Mouse (Mus musculus) testis, adult 2 months (tissue): ENCODE data around the gene Lgals1. TPM values are rescaled to one million over a fixed set of nuclear protein-coding genes. Genes with fewer than 3 reads are reported as not detected.

Source experiments
- H3K27ac ChIP-seq: fragments of 200-500 bp; 2 replicates; pipeline ENCODE4 v1.5.1; 2012; ENCODE audit warnings: low read depth, low read length; ENCODE audit not compliant: control insufficient read depth, insufficient read depth
- H3K27me3 ChIP-seq: fragments of 200-500 bp; 2 replicates; pipeline ENCODE4 v1.6.1; 2012; ENCODE audit warnings: mild to moderate bottlenecking, low read length, moderate library complexity; ENCODE audit not compliant: control insufficient read depth, insufficient read depth
- H3K36me3 ChIP-seq: fragments of 200-500 bp; 2 replicates; pipeline ENCODE4 v1.6.1; 2012; ENCODE audit warnings: mild to moderate bottlenecking, low read length; ENCODE audit not compliant: control insufficient read depth, insufficient read depth
- H3K4me1 ChIP-seq: fragments of 200-500 bp; 2 replicates; pipeline ENCODE4 v1.6.1; 2012; ENCODE audit warnings: low read length; ENCODE audit not compliant: control insufficient read depth, insufficient read depth
- H3K4me3 ChIP-seq: fragments of 200-500 bp; 2 replicates; pipeline ENCODE4 v1.5.1; 2012; ENCODE audit warnings: low read depth, mild to moderate bottlenecking, low read length, moderate library complexity, mixed read lengths; ENCODE audit not compliant: control insufficient read depth
- CTCF ChIP-seq: fragments of 200-500 bp; IDR thresholded peaks from 2 replicates; pipeline ENCODE4 v1.5.1; 2012; ENCODE audit warnings: low read depth, mild to moderate bottlenecking, inconsistent platforms, low read length, moderate library complexity; ENCODE audit not compliant: control insufficient read depth, insufficient read depth, insufficient replicate concordance
- POLR2A ChIP-seq: fragments of 200-500 bp; IDR thresholded peaks from 2 replicates; pipeline ENCODE4 v1.6.1; 2012; ENCODE audit warnings: low read depth, mild to moderate bottlenecking, inconsistent platforms, low read length, moderate library complexity; ENCODE audit not compliant: control insufficient read depth
- polyA plus RNA-seq: library from polyadenylated mRNA; depleted of rRNA; stranded (reverse); fragments of >200 nt; gene quantifications from 2 replicates; pipeline ENCODE4 v1.2.3, GENCODE M21; 2012

Lgals1 gene
- polyA plus RNA-seq, 1 experiment: 92.0 TPM

GRCm38 (mm10) chr15:78928539-78928938 lies 2.0 kb downstream of the Lgals1 start:
- no peaks in the 10 kb centered on the region for H3K36me3 ChIP-seq
- H3K4me3 ChIP-seq: peak overlapping the region; percentile 71
- no peaks in the 10 kb centered on the region for H3K27me3 ChIP-seq
- peaks cover 30% of the 10 kb centered on the region for H3K4me1 ChIP-seq
- peak overlapping the region; percentile 75 for H3K27ac ChIP-seq
- TF ChIP-seq POLR2A (0 out of 2 replicates have a peak, but pooled peaks have one; percentile 23), CTCF (no peak)

DNA sequence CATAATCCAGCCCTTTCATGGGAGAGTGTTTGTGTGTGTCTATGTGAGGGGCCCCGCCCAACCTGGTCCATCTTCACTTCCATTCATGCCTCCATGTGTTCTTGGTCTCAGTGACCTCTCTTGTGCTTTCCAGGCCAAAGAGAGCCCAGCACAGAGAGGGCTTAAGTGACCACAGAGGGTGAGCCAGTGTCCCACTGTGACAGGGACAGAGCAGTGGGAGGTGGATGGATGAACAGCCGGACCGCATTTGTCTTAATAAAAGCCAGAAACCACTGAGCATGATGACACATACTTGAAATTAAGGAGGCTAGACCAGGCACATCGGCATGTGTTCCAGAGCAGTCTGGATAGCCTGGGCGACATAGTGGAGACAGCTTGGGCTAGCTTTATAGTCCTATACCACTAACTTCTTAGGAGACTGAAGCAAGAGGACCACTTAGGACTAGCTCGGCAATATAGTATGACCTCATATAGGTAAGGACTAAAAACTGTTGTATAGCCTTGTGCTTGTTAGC lies 3.7 kb downstream of the Lgals1 start:
- Histone ChIP-seq H3K4me1 (peaks cover 30% of the 10 kb centered on the region), H3K4me3 (no peak overlapping the region), H3K27ac (no peak overlapping the region), H3K27me3 (no peaks in the 10 kb centered on the region), H3K36me3 (no peaks in the 10 kb centered on the region)
- no peak for TF ChIP-seq POLR2A
- TF ChIP-seq CTCF: no peak

DNA sequence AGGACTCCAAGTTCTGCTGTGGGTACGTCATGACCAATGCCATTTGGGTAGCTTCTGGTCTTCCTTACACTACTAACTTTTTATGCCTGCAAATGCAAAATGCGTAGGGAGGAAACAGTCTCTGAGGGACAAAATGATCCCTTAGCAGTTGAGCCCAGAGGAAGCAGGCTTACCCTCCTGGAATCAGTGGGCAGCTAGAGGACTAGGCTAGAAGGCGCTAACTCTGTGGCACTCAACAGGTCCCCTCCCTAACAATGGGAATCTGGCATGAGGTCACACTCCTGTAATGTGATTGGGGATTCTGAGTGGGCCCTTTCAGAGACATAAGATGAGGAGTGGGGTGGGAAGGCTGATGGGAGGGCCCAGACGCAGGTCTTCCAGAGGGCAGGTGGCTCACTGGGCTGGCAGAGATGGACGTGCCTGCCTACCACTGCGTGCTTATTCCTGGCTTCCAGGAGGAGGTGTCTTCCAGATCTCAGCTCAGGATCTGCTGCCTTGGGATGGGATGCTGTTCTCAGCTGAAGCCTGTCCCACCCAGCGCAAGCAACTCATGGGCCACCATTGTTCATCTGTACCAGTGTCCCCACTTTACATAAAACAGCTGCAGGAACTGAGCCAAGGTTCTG lies 4.4 kb downstream of the Lgals1 start:
- peaks cover 27% of the 10 kb centered on the region for H3K4me1 ChIP-seq
- no peak overlapping the region for H3K4me3 ChIP-seq
- TF ChIP-seq CTCF (no peak), POLR2A (no peak)
- no peak overlapping the region for H3K27ac ChIP-seq
- no peaks in the 10 kb centered on the region for H3K27me3 ChIP-seq
- H3K36me3 ChIP-seq: no peaks in the 10 kb centered on the region

GRCm38 (mm10) chr15:78931577-78931976 lies 5.1 kb downstream of the Lgals1 start:
- no peak overlapping the region for H3K4me3 ChIP-seq

DNA sequence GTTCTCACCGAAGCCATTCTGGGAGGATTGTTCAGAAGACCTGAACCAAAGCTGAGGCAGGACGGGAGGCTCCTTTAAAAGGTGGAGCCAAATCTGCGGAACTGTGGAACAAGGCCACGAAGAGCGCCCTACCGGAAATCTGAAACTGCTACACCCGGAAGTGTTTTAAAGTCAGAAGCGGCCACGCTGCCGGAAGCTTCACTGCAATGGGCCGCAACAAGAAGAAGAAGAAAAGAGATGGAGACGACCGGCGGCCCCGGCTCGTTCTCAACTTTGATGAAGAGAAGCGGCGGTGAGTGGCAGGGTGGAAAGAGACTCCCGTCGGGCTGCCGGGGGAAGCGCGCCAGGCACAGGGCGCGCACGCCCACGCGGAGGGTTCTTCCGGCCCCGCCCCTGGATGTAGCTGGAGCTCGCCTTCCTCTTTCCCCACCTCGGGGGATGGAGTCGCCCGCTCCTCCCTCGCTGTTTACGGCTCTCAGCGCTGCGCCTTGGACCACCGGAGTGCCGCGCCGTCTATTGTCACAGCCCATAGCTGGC lies 8.3 kb downstream of the Lgals1 start, which contains the start of gene Nol12:
Nol12 (plus strand) TSS at position 150 of the 537 bp plus-strand sequence.
- Histone ChIP-seq H3K4me3 (peak within 1 kb of the TSS; percentile 95), H3K27me3 (no peaks in the 10 kb centered on the region), H3K36me3 (no peaks in the 10 kb centered on the region), H3K27ac (peak within 1 kb of the TSS; percentile 95), H3K4me1 (peaks cover 4% of the 10 kb centered on the region)
- TF ChIP-seq POLR2A: peak; percentile 64; the same call in 1 of the 2 replicates
- no peak for TF ChIP-seq CTCF

More at GRCm38 (mm10) chr15:78931577-78931976, 5.1 kb downstream of the Lgals1 start:
- TF ChIP-seq POLR2A (no peak), CTCF (peak; percentile 62; the same call in 1 of the 2 replicates)
- peaks cover 20% of the 10 kb centered on the region for H3K4me1 ChIP-seq
- no peak overlapping the region for H3K27ac ChIP-seq
- H3K36me3 ChIP-seq: no peaks in the 10 kb centered on the region
- H3K27me3 ChIP-seq: no peaks in the 10 kb centered on the region

DNA sequence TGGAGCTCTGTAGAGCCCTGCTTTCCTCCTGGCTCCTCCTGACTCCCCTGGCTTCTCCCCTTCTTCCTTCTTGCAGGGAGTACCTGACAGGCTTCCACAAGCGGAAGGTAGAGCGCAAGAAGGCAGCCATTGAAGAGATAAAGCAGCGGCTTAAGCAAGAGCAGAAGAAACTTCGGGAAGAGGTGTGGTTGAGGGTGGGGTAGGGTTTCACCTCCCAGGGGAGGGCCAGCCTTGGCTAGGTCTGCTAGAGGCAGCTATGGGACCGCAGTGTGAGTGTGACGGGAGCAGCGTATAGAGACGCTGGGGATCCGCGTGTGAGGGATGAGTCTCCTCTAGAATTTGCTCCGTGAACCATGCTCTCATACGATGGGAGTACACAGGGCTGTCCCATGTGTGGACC lies 9.9 kb downstream of the Lgals1 start:
- TF ChIP-seq CTCF (no peak), POLR2A (no peak)
- peaks cover 4% of the 10 kb centered on the region for H3K4me1 ChIP-seq
- H3K4me3 ChIP-seq: no peak overlapping the region
- H3K27ac ChIP-seq: no peak overlapping the region
- H3K27me3 ChIP-seq: no peaks in the 10 kb centered on the region
- peaks cover 2% of the 10 kb centered on the region for H3K36me3 ChIP-seq

GRCm38 (mm10) chr15:78937311-78937710 lies 10.8 kb downstream of the Lgals1 start:
- no peak overlapping the region for H3K27ac ChIP-seq
- no peaks in the 10 kb centered on the region for H3K27me3 ChIP-seq
- peaks cover 2% of the 10 kb centered on the region for H3K36me3 ChIP-seq
- no peak overlapping the region for H3K4me3 ChIP-seq
- peaks cover 4% of the 10 kb centered on the region for H3K4me1 ChIP-seq
- TF ChIP-seq POLR2A: no peak
- no peak for TF ChIP-seq CTCF
